Mouse (Mus musculus): ENCODE results near the gene Wfdc6a. TPM values are rescaled to one million over a fixed set of nuclear protein-coding genes. Genes with fewer than 3 reads are reported as not detected.

Gene Wfdc6a
- polyA plus RNA-seq, 1 experiment from 2014 or later, result 0.95 TPM

Other genes starting within 250 kb of the Wfdc6a start
- 1.4 and 1.6 TPM in 2 replicates for gene Slpi, start 196.4 kb downstream of the Wfdc6a start, polyA plus RNA-seq (2015; fragmentation: Nextera tagmentation; extraction: Ambion mirVana)
- gene Rbpjl, start 182.3 kb downstream of the Wfdc6a start, polyA plus RNA-seq (2015; fragmentation: Nextera tagmentation; extraction: Ambion mirVana), result 9.4 and 10.7 TPM in 2 replicates
- gene Matn4, start 180.3 kb downstream of the Wfdc6a start, polyA plus RNA-seq (2015; fragmentation: Nextera tagmentation; extraction: Ambion mirVana), result 41.3 and 42.7 TPM in 2 replicates
- gene Sdc4, start 141.6 kb downstream of the Wfdc6a start, polyA plus RNA-seq (2015; fragmentation: Nextera tagmentation; extraction: Ambion mirVana), result 161 and 178 TPM in 2 replicates
- gene Sys1, start 128.5 kb downstream of the Wfdc6a start, polyA plus RNA-seq (2015; fragmentation: Nextera tagmentation; extraction: Ambion mirVana), result 65.8 and 69.0 TPM in 2 replicates
- gene Gm20458, start 124.5 kb downstream of the Wfdc6a start, polyA plus RNA-seq (2015; fragmentation: Nextera tagmentation; extraction: Ambion mirVana), result 17.1 and 17.6 TPM in 2 replicates
- not detected in 2 replicates for gene Trp53tg5, start 111.7 kb downstream of the Wfdc6a start, polyA plus RNA-seq (2015; fragmentation: Nextera tagmentation; extraction: Ambion mirVana)
- 8.8 and 10.1 TPM in 2 replicates for gene Dbndd2, start 99.3 kb downstream of the Wfdc6a start, polyA plus RNA-seq (2015; fragmentation: Nextera tagmentation; extraction: Ambion mirVana)
- 60.8 and 64.6 TPM in 2 replicates for gene Pigt, start 87.9 kb downstream of the Wfdc6a start, polyA plus RNA-seq (2015; fragmentation: Nextera tagmentation; extraction: Ambion mirVana)
- gene Wfdc2, start 23.0 kb downstream of the Wfdc6a start, polyA plus RNA-seq (2015; fragmentation: Nextera tagmentation; extraction: Ambion mirVana), result 404 and 415 TPM in 2 replicates
- not detected in 2 replicates for gene Spint3, start 12.0 kb downstream of the Wfdc6a start, polyA plus RNA-seq (2015; fragmentation: Nextera tagmentation; extraction: Ambion mirVana)
- gene Eppin, start 8.1 kb upstream of the Wfdc6a start, polyA plus RNA-seq (2015; fragmentation: Nextera tagmentation; extraction: Ambion mirVana), result not detected in 2 replicates
- gene Wfdc6b, start 28.1 kb upstream of the Wfdc6a start, polyA plus RNA-seq (2015; fragmentation: Nextera tagmentation; extraction: Ambion mirVana), result not detected in 2 replicates
- gene Wfdc8, start 28.2 kb upstream of the Wfdc6a start, polyA plus RNA-seq (2015; fragmentation: Nextera tagmentation; extraction: Ambion mirVana), result not detected in 2 replicates
- not detected in 2 replicates for gene Wfdc16, start 53.3 kb upstream of the Wfdc6a start, polyA plus RNA-seq (2015; fragmentation: Nextera tagmentation; extraction: Ambion mirVana)
- gene Wfdc10, start 70.6 kb upstream of the Wfdc6a start, polyA plus RNA-seq (2015; fragmentation: Nextera tagmentation; extraction: Ambion mirVana), result not detected in 2 replicates
- gene Wfdc9, start 71.1 kb upstream of the Wfdc6a start, polyA plus RNA-seq (2015; fragmentation: Nextera tagmentation; extraction: Ambion mirVana), result not detected in 2 replicates
- not detected in 2 replicates for gene Wfdc11, start 88.6 kb upstream of the Wfdc6a start, polyA plus RNA-seq (2015; fragmentation: Nextera tagmentation; extraction: Ambion mirVana)
- 0.20 and 0.22 TPM in 2 replicates for gene Wfdc13, start 99.7 kb upstream of the Wfdc6a start, polyA plus RNA-seq (2015; fragmentation: Nextera tagmentation; extraction: Ambion mirVana)
- not detected in 2 replicates for gene Spint4, start 113.1 kb upstream of the Wfdc6a start, polyA plus RNA-seq (2015; fragmentation: Nextera tagmentation; extraction: Ambion mirVana)
- gene Spint5, start 129.9 kb upstream of the Wfdc6a start, polyA plus RNA-seq (2015; fragmentation: Nextera tagmentation; extraction: Ambion mirVana), result not detected in 2 replicates
- gene Wfdc3, start 160.5 kb upstream of the Wfdc6a start, polyA plus RNA-seq (2015; fragmentation: Nextera tagmentation; extraction: Ambion mirVana), result 1.9 and 2.3 TPM in 2 replicates
- 70.5 and 71.3 TPM in 2 replicates for gene Dnttip1, start 160.5 kb upstream of the Wfdc6a start, polyA plus RNA-seq (2015; fragmentation: Nextera tagmentation; extraction: Ambion mirVana)
- 554 and 590 TPM in 2 replicates for gene Ube2c, start 184.5 kb upstream of the Wfdc6a start, polyA plus RNA-seq (2015; fragmentation: Nextera tagmentation; extraction: Ambion mirVana)
- 2.0 and 9.7 TPM in 2 replicates for gene Tnnc2, start 194.5 kb upstream of the Wfdc6a start, polyA plus RNA-seq (2015; fragmentation: Nextera tagmentation; extraction: Ambion mirVana)
- 24.4 and 27.0 TPM in 2 replicates for gene Snx21, start 200.4 kb upstream of the Wfdc6a start, polyA plus RNA-seq (2015; fragmentation: Nextera tagmentation; extraction: Ambion mirVana)
- 19.8 and 20.3 TPM in 2 replicates for gene Acot8, start 219.4 kb upstream of the Wfdc6a start, polyA plus RNA-seq (2015; fragmentation: Nextera tagmentation; extraction: Ambion mirVana)
- 6.7 and 8.4 TPM in 2 replicates for gene Zswim3, start 219.7 kb upstream of the Wfdc6a start, polyA plus RNA-seq (2015; fragmentation: Nextera tagmentation; extraction: Ambion mirVana)
- 15.8 and 16.8 TPM in 2 replicates for gene Zswim1, start 237.2 kb upstream of the Wfdc6a start, polyA plus RNA-seq (2015; fragmentation: Nextera tagmentation; extraction: Ambion mirVana)
- not detected in 2 replicates for gene Spata25, start 243.1 kb upstream of the Wfdc6a start, polyA plus RNA-seq (2015; fragmentation: Nextera tagmentation; extraction: Ambion mirVana)
- 131 and 139 TPM in 2 replicates for gene Ctsa, start 247.4 kb upstream of the Wfdc6a start, polyA plus RNA-seq (2015; fragmentation: Nextera tagmentation; extraction: Ambion mirVana)
- 6.6 and 7.5 TPM in 2 replicates for gene Neurl2, start 248.0 kb upstream of the Wfdc6a start, polyA plus RNA-seq (2015; fragmentation: Nextera tagmentation; extraction: Ambion mirVana)